Mouse (Mus musculus) intestine, embryonic 16.5 days (tissue): ENCODE measurements around the gene Lrrc19. TPM values are rescaled to one million over a fixed set of nuclear protein-coding genes. Genes with fewer than 3 reads are reported as not detected.
"Not testable (repeated sequence)": the region's sequence is repeated elsewhere in the genome, so short reads cannot be mapped to it uniquely, and the experiment has no call there.

Experiments used
- ATAC-seq: fragments of 200-750 bp; cut with Nextera tagmentation; 2 replicates; pipeline ENCODE4 v1.8.0; 2017; ENCODE audit warnings: moderate TSS enrichment, moderate library complexity
- H3K27ac ChIP-seq: fragments of 300-500 bp; sonication (generic); 2 replicates; pipeline ENCODE4 v1.5.1; 2014; ENCODE audit warnings: mild to moderate bottlenecking, low read length
- H3K27me3 ChIP-seq: fragments of 300-500 bp; sonication (generic); replicated peaks from 2 replicates; pipeline ENCODE4 v1.6.1; 2014; ENCODE audit warnings: low read length, control low read depth, mixed read lengths; ENCODE audit not compliant: control insufficient read depth, insufficient read depth
- H3K36me3 ChIP-seq: fragments of 300-500 bp; sonication (generic); 2 replicates; pipeline ENCODE4 v1.6.1; 2014; ENCODE audit warnings: low read length, control low read depth; ENCODE audit not compliant: control insufficient read depth, insufficient read depth
- H3K4me1 ChIP-seq: fragments of 300-500 bp; sonication (generic); 2 replicates; pipeline ENCODE4 v1.6.1; 2014; ENCODE audit warnings: low read length, control low read depth, mixed read lengths; ENCODE audit not compliant: control insufficient read depth, insufficient read depth
- H3K4me2 ChIP-seq: fragments of 300-500 bp; sonication (generic); 2 replicates; pipeline ENCODE4 v1.6.1; 2014; ENCODE audit warnings: low read depth, low read length, control low read depth
- H3K4me3 ChIP-seq: fragments of 300-500 bp; sonication (generic); 2 replicates; pipeline ENCODE4 v1.5.1; 2014; ENCODE audit warnings: mild to moderate bottlenecking, low read length
- H3K9ac ChIP-seq: fragments of 300-500 bp; sonication (generic); 2 replicates; pipeline ENCODE4 v1.6.1; 2014; ENCODE audit warnings: low read depth, low read length
- H3K9me3 ChIP-seq: fragments of 300-500 bp; sonication (generic); 2 replicates; pipeline ENCODE4 v1.6.1; 2016; ENCODE audit warnings: low read length, control low read depth; ENCODE audit not compliant: control insufficient read depth
- WGBS: fragments of 180-500 bp; shearing (Covaris S2); extraction: QIAGEN DNeasy Blood & Tissue Kit; methylation state at CpG from one replicate; pipeline ENCODE4 v1.1.7; 2014; 5-methylcytosine and 5-hydroxymethylcytosine counted together
- polyA plus RNA-seq: library from polyadenylated mRNA; unstranded; fragments of >200 nt; fragmentation: Nextera tagmentation; extraction: Ambion mirVana; gene quantifications from 2 replicates; pipeline ENCODE4 v1.2.1, GENCODE M21; 2015

The Lrrc19 gene
- polyA plus RNA-seq, result 7.4 and 11.9 TPM in 2 replicates

- H3K4me2 ChIP-seq, result no peak within 1 kb of the TSS
- 78% methylated on average over 3 of the region's 3 CpGs for WGBS
- no peaks in the 10 kb centered on the region for H3K36me3 ChIP-seq
- H3K9ac ChIP-seq, result no peak within 1 kb of the TSS
- no peaks in the 10 kb centered on the region for H3K4me1 ChIP-seq
- H3K9me3 ChIP-seq, result no peaks in the 10 kb centered on the region
- H3K27ac ChIP-seq, result peak within 1 kb of the TSS; percentile 65; the same call in 1 of the 2 replicates
- peak; percentile 61 for ATAC-seq
- no peaks in the 10 kb centered on the region for H3K27me3 ChIP-seq
- no peak within 1 kb of the TSS for H3K4me3 ChIP-seq
These were observed at the start of gene Lrrc19 for GRCm38 (mm10) chr4:94649920-94650319. Lrrc19 (minus strand) TSS chr4:94650144.

GRCm38 (mm10) chr4:94696368-94696767, 46.4 kb upstream of the Lrrc19 start:
- ATAC-seq, result no peak
- H3K27ac ChIP-seq, result no peak overlapping the region
- 47% methylated on average over 3 of the region's 3 CpGs for WGBS

GRCm38 (mm10) chr4:94692175-94692574, 42.2 kb upstream of the Lrrc19 start:
- H3K4me3 ChIP-seq, result no peak overlapping the region
- no peaks in the 10 kb centered on the region for H3K4me1 ChIP-seq
- 79% methylated on average over 2 of the region's 2 CpGs for WGBS
- 0 out of 2 replicates have a peak, but pooled peaks cover 2% of the 10 kb centered on the region for H3K36me3 ChIP-seq
- no peak for ATAC-seq
- H3K9me3 ChIP-seq, result no peaks in the 10 kb centered on the region
- H3K4me2 ChIP-seq, result no peak overlapping the region
- H3K27me3 ChIP-seq, result no peaks in the 10 kb centered on the region
- H3K27ac ChIP-seq, result no peak overlapping the region
- H3K9ac ChIP-seq, result no peak overlapping the region

More at GRCm38 (mm10) chr4:94696368-94696767, 46.4 kb upstream of the Lrrc19 start:
- H3K36me3 ChIP-seq, result no peaks in the 10 kb centered on the region
- no peaks in the 10 kb centered on the region for H3K4me1 ChIP-seq
- no peak overlapping the region for H3K9ac ChIP-seq
- H3K4me2 ChIP-seq, result no peak overlapping the region
- H3K9me3 ChIP-seq, result no peaks in the 10 kb centered on the region
- H3K4me3 ChIP-seq, result no peak overlapping the region
- no peaks in the 10 kb centered on the region for H3K27me3 ChIP-seq

- Histone ChIP-seq H3K4me3 (no peak overlapping the region), H3K27me3 (no peaks in the 10 kb centered on the region), H3K36me3 (0 out of 2 replicates have a peak, but pooled peaks cover 2% of the 10 kb centered on the region), H3K4me1 (no peaks in the 10 kb centered on the region), H3K9ac (no peak overlapping the region), H3K9me3 (no peaks in the 10 kb centered on the region), H3K4me2 (no peak overlapping the region), H3K27ac (no peak overlapping the region)
- ATAC-seq, result no peak
- 81% methylated on average over 4 of the region's 4 CpGs for WGBS
These were observed 41.1 kb upstream of the Lrrc19 start for GRCm38 (mm10) chr4:94691078-94691477.

GRCm38 (mm10) chr4:94689804-94690203, 39.9 kb upstream of the Lrrc19 start:
- H3K27ac ChIP-seq, H3K4me3 ChIP-seq, H3K36me3 ChIP-seq, H3K27me3 ChIP-seq, ATAC-seq, H3K4me2 ChIP-seq, H3K4me1 ChIP-seq, H3K9me3 ChIP-seq, H3K9ac ChIP-seq: not testable (repeated sequence)
- 68% methylated on average over 2 of the region's 2 CpGs for WGBS

- no peak overlapping the region for H3K27ac ChIP-seq
- 0 out of 2 replicates have a peak, but pooled peaks cover under 1% of the 10 kb centered on the region for H3K36me3 ChIP-seq
- no peak overlapping the region for H3K9ac ChIP-seq
- 81% methylated on average over 5 of the region's 5 CpGs for WGBS
- no peak overlapping the region for H3K4me3 ChIP-seq
- no peaks in the 10 kb centered on the region for H3K27me3 ChIP-seq
- no peak for ATAC-seq
- H3K4me1 ChIP-seq, result no peaks in the 10 kb centered on the region
- no peak overlapping the region for H3K4me2 ChIP-seq
- no peaks in the 10 kb centered on the region for H3K9me3 ChIP-seq
These were observed 33.4 kb upstream of the Lrrc19 start for GRCm38 (mm10) chr4:94683305-94683704.

- H3K9me3 ChIP-seq, result no peaks in the 10 kb centered on the region
- no peaks in the 10 kb centered on the region for H3K4me1 ChIP-seq
- H3K36me3 ChIP-seq, result no peaks in the 10 kb centered on the region
- no peak overlapping the region for H3K27ac ChIP-seq
- WGBS, result 63% methylated on average over 1 of the region's 1 CpGs
- H3K9ac ChIP-seq, result no peak overlapping the region
- no peak overlapping the region for H3K4me2 ChIP-seq
- no peak overlapping the region for H3K4me3 ChIP-seq
- H3K27me3 ChIP-seq, result no peaks in the 10 kb centered on the region
- ATAC-seq, result no peak
These were observed 32.1 kb upstream of the Lrrc19 start for GRCm38 (mm10) chr4:94682029-94682428.

- Histone ChIP-seq H3K36me3 (no peaks in the 10 kb centered on the region), H3K27ac (no peak overlapping the region), H3K4me3 (no peak overlapping the region), H3K9ac (no peak overlapping the region), H3K4me2 (no peak overlapping the region), H3K9me3 (no peaks in the 10 kb centered on the region), H3K27me3 (no peaks in the 10 kb centered on the region), H3K4me1 (no peaks in the 10 kb centered on the region)
- WGBS, result 91% methylated on average over 2 of the region's 2 CpGs
- ATAC-seq, result no peak
These were observed 31.2 kb upstream of the Lrrc19 start for GRCm38 (mm10) chr4:94681181-94681580.

- Histone ChIP-seq H3K27ac (no peak overlapping the region), H3K36me3 (no peaks in the 10 kb centered on the region), H3K4me1 (no peaks in the 10 kb centered on the region), H3K4me2 (no peak overlapping the region), H3K4me3 (no peak overlapping the region), H3K9ac (no peak overlapping the region), H3K9me3 (no peaks in the 10 kb centered on the region), H3K27me3 (no peaks in the 10 kb centered on the region)
- no peak for ATAC-seq
- 83% methylated on average over 2 of the region's 2 CpGs for WGBS
These were observed 30.7 kb upstream of the Lrrc19 start for GRCm38 (mm10) chr4:94680662-94681061.

GRCm38 (mm10) chr4:94669718-94670117, 19.8 kb upstream of the Lrrc19 start:
- 55% methylated on average over 1 of the region's 1 CpGs for WGBS
- no peak overlapping the region for H3K9ac ChIP-seq
- no peak overlapping the region for H3K4me3 ChIP-seq
- H3K4me1 ChIP-seq, result no peaks in the 10 kb centered on the region
- no peak overlapping the region for H3K27ac ChIP-seq
- H3K27me3 ChIP-seq, result no peaks in the 10 kb centered on the region
- H3K4me2 ChIP-seq, result no peak overlapping the region
- peak; percentile 58; the same call in 1 of the 2 replicates for ATAC-seq
- no peaks in the 10 kb centered on the region for H3K36me3 ChIP-seq
- H3K9me3 ChIP-seq, result no peaks in the 10 kb centered on the region
